Mouse (Mus musculus) MEL (cell line): Measurements from ENCODE around the gene Coch.

Experiments used
- CTCF ChIP-seq, 3 experiments: IDR thresholded peaks in 2 of 3; conservative IDR thresholded peaks in 1 of 3; 2 replicates each; pipeline ENCODE4 v1.5.1; 2011 to 2012; ENCODE audit warnings: low read length in 3 of 3, low read depth in 2 of 3, mild to moderate bottlenecking in 2 of 3, improper control_type of control experiment in 1 of 3, inconsistent platforms in 1 of 3, mixed read lengths in 1 of 3, moderate library complexity in 1 of 3; ENCODE audit not compliant: control insufficient read depth in 1 of 3, insufficient read depth in 1 of 3, poor library complexity in 1 of 3, severe bottlenecking in 1 of 3
- EP300 ChIP-seq, 2 experiments: IDR thresholded peaks; 2 replicates each; pipeline ENCODE4 v1.6.1; 2011; ENCODE audit warnings: improper control_type of control experiment in 2 of 2, low read length in 2 of 2, low read depth in 1 of 2, mild to moderate bottlenecking in 1 of 2
- GATA1 ChIP-seq: IDR thresholded peaks from 2 replicates; pipeline ENCODE4 v1.6.1; 2011; ENCODE audit warnings: low read depth, low read length, improper control_type of control experiment
- MAFK ChIP-seq: IDR thresholded peaks from 2 replicates; pipeline ENCODE4 v1.6.1; 2011; ENCODE audit warnings: low read depth, mild to moderate bottlenecking, low read length, improper control_type of control experiment, borderline replicate concordance
- MYB ChIP-seq: IDR thresholded peaks from 2 replicates; pipeline ENCODE4 v1.6.1; 2011; ENCODE audit warnings: mild to moderate bottlenecking, low read depth, low read length, improper control_type of control experiment
- POLR2A ChIP-seq, 2 experiments: IDR thresholded peaks; 2 replicates each; pipeline ENCODE4 v1.6.1; 2011 to 2012; ENCODE audit warnings: low read length in 2 of 2, mild to moderate bottlenecking in 2 of 2, control low read depth in 1 of 2, improper control_type of control experiment in 1 of 2, low read depth in 1 of 2, moderate library complexity in 1 of 2; ENCODE audit not compliant: control insufficient read depth in 1 of 2, insufficient read depth in 1 of 2, poor library complexity in 1 of 2
- SMC3 ChIP-seq: IDR thresholded peaks from 2 replicates; pipeline ENCODE4 v1.6.1; 2011; ENCODE audit warnings: low read depth, low read length, improper control_type of control experiment
- ZMIZ1 ChIP-seq: IDR thresholded peaks from 2 replicates; pipeline ENCODE4 v1.6.1; 2012; ENCODE audit warnings: low read depth, mild to moderate bottlenecking, inconsistent platforms, low read length, improper control_type of control experiment, moderate library complexity

- peak; percentile 90 to 93 for TF ChIP-seq EP300 (IDR thresholded peaks at IDR 0.05; ENCODE audit: low read depth in 1 of 2, low read length in 2 of 2)
- TF ChIP-seq POLR2A (IDR thresholded peaks at IDR 0.05; ENCODE audit: control insufficient read depth in 1 of 2, insufficient read depth in 1 of 2, low read depth in 1 of 2, low read length in 2 of 2, poor library complexity in 1 of 2) = no peak
- no peak for TF ChIP-seq CTCF (IDR thresholded peaks at IDR 0.05 in 2 of 3, conservative IDR thresholded peaks at IDR 0.05 in 1 of 3; ENCODE audit: control insufficient read depth in 1 of 3, insufficient read depth in 1 of 3, low read depth in 2 of 3, low read length in 3 of 3, poor library complexity in 1 of 3, severe bottlenecking in 1 of 3)
- TF ChIP-seq MYB = 0 out of 2 replicates have a peak, but pooled peaks have one; percentile 29
- peak; percentile 91 for TF ChIP-seq GATA1
- TF ChIP-seq ZMIZ1 = no peak
- no peak for TF ChIP-seq SMC3
- peak; percentile 58; the same call in 1 of the 2 replicates for TF ChIP-seq MAFK
Measured at GRCm38 (mm10) chr12:51567225-51567624, 25.9 kb upstream of the Coch start.
